Mouse (Mus musculus) left cerebral cortex, adult 11 months (tissue): ENCODE results near the gene Prps2.
"Not testable (repeated sequence)": the region's sequence is repeated elsewhere in the genome, so short reads cannot be mapped to it uniquely, and the experiment has no call there.

ENCODE experiments used
- DNase-seq: peaks from one replicate; pipeline ENCODE4 v3.0.0; 2022; ENCODE audit warnings: low spot score

Gene Prps2

DNA sequence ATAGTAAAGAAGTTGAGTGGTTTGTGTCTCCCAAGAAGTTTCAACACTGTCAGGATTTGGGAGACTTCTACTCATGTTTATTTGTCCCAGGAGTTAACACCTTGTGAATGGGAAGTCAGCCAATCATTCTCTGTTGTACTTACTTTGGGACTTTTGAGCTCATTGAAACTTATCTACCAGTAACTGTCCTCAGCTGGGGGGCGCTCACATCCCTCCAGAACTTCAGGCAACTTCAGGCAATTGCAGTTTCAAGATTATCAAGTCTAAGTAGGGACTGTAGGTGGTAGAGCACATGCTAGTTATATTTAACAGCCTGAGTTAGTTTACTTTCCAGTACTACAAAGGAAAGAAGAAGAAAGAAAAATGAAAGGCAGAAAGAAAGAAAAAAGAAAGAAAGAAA, 58.8 kb downstream of the Prps2 start:
- DNase-seq, result no peak

DNA sequence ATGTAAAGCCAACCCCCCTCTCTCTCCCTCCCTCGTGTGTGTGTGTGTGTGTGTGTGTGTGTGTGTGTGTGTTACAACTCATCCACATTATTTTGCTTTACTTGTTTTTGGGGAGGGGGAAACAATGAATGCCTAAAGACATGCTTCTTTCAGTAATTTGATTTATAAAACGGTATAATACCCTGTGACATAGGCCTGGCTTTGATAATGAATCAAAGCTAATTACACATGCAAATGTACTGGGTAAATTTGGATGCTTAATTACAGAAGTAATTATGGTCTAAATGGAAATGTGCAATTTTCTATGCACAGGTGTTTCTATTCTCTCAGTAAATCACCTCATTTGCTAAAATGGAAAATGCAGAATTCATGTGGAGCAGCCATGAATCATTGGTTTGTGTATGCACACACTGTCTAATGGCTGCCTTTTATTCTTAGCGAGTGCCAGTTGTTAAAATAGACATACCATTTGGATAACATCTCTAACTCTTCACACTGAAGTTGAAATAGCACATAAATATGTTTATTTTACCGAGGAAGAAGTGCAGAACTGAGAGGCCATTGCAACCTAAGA, 61.2 kb downstream of the Prps2 start:
- no peak for DNase-seq

DNA sequence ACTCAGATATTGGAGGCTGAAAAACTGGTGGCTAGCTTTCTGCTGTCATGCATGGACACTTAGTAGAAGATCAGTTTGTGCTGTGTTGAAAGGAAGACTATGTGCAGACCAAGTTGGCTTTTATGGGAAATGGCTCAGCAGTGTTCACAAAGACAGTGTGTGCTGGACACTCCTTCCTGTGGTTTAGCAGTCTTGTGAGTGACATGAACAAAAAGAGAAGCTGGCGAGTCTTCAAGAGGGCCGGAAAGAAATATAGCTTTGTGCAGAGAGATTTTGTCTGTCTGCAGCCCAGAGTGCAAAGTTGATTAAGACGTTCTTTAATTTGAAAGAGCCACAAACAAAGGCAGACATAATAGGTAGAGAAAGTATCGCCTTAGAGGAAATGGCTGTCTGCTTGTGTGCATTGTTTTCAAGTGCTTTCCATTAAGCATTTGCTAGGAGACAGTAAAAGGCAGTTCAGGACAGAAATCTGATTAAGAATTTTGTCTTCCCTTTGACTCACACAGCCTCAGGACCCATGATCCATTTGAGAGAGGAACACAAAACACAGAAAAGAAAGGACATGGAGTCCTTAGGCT, 63.6 kb downstream of the Prps2 start:
- DNase-seq, result no peak

- DNase-seq, result no peak
These were observed 66.8 kb downstream of the Prps2 start for GRCm38 (mm10) chrX:167315766-167316165.

GRCm38 (mm10) chrX:167315093-167315726, 67.3 kb downstream of the Prps2 start:
- DNase-seq, result no peak

DNA sequence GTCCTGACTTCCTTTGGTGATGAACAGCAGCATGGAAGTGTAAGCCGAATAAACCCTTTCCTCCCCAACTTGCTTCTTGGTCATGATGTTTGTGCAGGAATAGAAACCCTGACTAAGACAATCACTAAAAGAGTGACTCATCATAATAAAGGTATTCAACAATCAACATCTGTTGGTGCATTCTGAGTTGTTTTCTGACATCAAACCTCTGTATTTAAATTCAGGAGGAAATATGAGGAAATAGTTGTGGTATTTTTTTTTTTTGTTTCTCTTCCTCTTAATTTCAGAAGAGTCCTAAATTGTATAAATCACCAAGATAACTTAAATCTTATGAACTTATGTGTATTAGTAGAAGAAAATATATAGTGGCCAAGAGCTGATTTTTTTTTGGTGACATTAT, 80.5 kb downstream of the Prps2 start:
- DNase-seq, result not testable (repeated sequence)
